Mouse (Mus musculus) liver, embryonic 14.5 days (tissue): ENCODE results near the gene Cd93.

Experiments used
- CTCF ChIP-seq: IDR thresholded peaks from 2 replicates; pipeline ENCODE4 v1.5.1; 2016; ENCODE audit warnings: antibody characterized with exemption, low read depth, control low read depth
- EP300 ChIP-seq: IDR thresholded peaks from 2 replicates; pipeline ENCODE4 v1.6.1; 2016; ENCODE audit warnings: antibody characterized with exemption, low read depth

GRCm38 (mm10) chr2:148406971-148407869 lies 36.1 kb downstream of the Cd93 start:
- TF ChIP-seq CTCF (no peak), EP300 (no peak)
